Comparison of ENCODE assay signal across 8 mouse cellular contexts in the genomic region with DNA sequence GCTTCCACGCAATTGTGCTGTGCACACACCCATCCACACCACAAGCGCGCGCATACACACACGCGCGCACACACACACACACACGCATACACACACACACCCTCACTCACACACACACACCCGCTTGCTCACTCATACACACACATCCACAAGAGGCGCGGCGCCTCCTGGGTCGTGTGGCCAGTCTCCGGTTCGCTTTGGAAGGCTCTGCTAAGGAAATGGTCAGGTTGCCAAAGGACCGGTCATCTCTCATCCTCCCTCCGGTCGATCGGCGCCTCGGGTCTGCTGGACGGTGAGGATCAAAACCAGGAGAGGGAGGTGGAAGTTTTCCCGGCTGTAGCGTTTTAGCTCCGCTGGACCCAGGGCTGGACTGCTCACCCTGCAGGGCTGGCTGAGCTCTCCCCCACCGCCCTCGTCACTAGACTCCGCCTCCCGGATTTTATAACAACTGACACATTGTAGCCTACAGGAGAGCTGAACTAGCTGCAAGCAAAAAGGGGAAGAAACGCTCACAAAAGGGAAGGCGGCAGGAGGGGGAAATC. TPM values are rescaled to one million over a fixed set of nuclear protein-coding genes. Genes with fewer than 3 reads are reported as not detected.
A peak's percentile ranks its signal among the peaks of the same experiment; 100 is the strongest.
DNase-seq lines count a peak whose midpoint lies in the region; ATAC-seq and TF ChIP-seq lines count a peak whose summit lies in the region.

A gene (minus strand): TSS at position 372 of the 542 bp plus-strand sequence.

- peak within 1 kb of the TSS; percentile 69 for H3K4me3 ChIP-seq in ES-Bruce4 (ENCODE audit: low read depth, low read length)
- peak within 1 kb of the TSS; percentile 76 for H3K4me3 ChIP-seq in forebrain, embryonic 15.5 days
- peak within 1 kb of the TSS; percentile 83 for H3K4me3 ChIP-seq in neural tube, embryonic 14.5 days (ENCODE audit: low read depth, low read length)

- peaks cover 15% of the 10 kb centered on the region for H3K4me1 ChIP-seq in ES-Bruce4 (ENCODE audit: control insufficient read depth, insufficient read depth, low read length)
- H3K4me1 ChIP-seq in forebrain, embryonic 15.5 days = peaks cover 41% of the 10 kb centered on the region
- peaks cover 22% of the 10 kb centered on the region for H3K4me1 ChIP-seq in neural tube, embryonic 14.5 days (ENCODE audit: control insufficient read depth, insufficient read depth, low read length)

- peak within 1 kb of the TSS; percentile 72 for H3K4me2 ChIP-seq in forebrain, embryonic 15.5 days (replicated peaks)
- H3K4me2 ChIP-seq in neural tube, embryonic 14.5 days (ENCODE audit: low read depth, low read length) = peak within 1 kb of the TSS; percentile 69

- ATAC-seq in forebrain, embryonic 15.5 days (replicated peaks) = peak; percentile 92
- ATAC-seq in neural tube, embryonic 14.5 days (ENCODE audit: low read depth) = peak; percentile 89

- H3K36me3 ChIP-seq in ES-Bruce4 (ENCODE audit: control insufficient read depth, insufficient read depth, low read length, poor library complexity, severe bottlenecking) = no peaks in the 10 kb centered on the region
- no peaks in the 10 kb centered on the region for H3K36me3 ChIP-seq in forebrain, embryonic 15.5 days
- H3K36me3 ChIP-seq in neural tube, embryonic 14.5 days (ENCODE audit: control insufficient read depth, insufficient read depth, low read length) = no peaks in the 10 kb centered on the region

- H3K27me3 ChIP-seq in ES-Bruce4 (ENCODE audit: control insufficient read depth, insufficient read depth, low read length, poor library complexity, severe bottlenecking) = no peaks in the 10 kb centered on the region
- H3K27me3 ChIP-seq in forebrain, embryonic 15.5 days = no peaks in the 10 kb centered on the region
- H3K27me3 ChIP-seq in neural tube, embryonic 14.5 days (ENCODE audit: control insufficient read depth, insufficient read depth, low read length) = no peaks in the 10 kb centered on the region

- under 1% methylated on average over 31 of the region's 31 CpGs for WGBS in forebrain, embryonic 15.5 days
- 2% methylated on average over 31 of the region's 31 CpGs for WGBS in neural tube, embryonic 14.5 days

- peak; percentile 13 for DNase-seq in c-Kit-positive CD71-positive TER-119-positive erythroid progenitor cells, embryonic 14.5 days (ENCODE audit: low spot score)
- peak; percentile 70 for DNase-seq in heart, postnatal 25 days (ENCODE audit: low spot score)
- peak; percentile 89 to 94 for DNase-seq in layer of hippocampus, adult 18-20 months (ENCODE audit: low spot score in 2 of 2)
- DNase-seq in lung, adult 18-20 months = peak; percentile 80 to 83
- DNase-seq in testis, postnatal 14 days (ENCODE audit: low spot score) = peak; percentile 87

- TF ChIP-seq EP300 in ES-Bruce4 (IDR thresholded peaks at IDR 0.05; ENCODE audit: insufficient read depth, low read depth, low read length) = 0 out of 2 replicates have a peak, but pooled peaks have one; percentile 20

- intact Hi-C loops in heart, postnatal 25 days (cut with DNase I) = no loop called here

- no peak for TF ChIP-seq CTCF in ES-Bruce4 (IDR thresholded peaks at IDR 0.05; ENCODE audit: low read depth, low read length)

- peak within 1 kb of the TSS; percentile 55 for H3K27ac ChIP-seq in ES-Bruce4 (ENCODE audit: insufficient read depth, low read length)
- H3K27ac ChIP-seq in forebrain, embryonic 15.5 days (replicated peaks) = peak within 1 kb of the TSS; percentile 89
- peak within 1 kb of the TSS; percentile 94 for H3K27ac ChIP-seq in neural tube, embryonic 14.5 days (ENCODE audit: low read depth, low read length)

- no peak for TF ChIP-seq POLR2A in ES-Bruce4 (IDR thresholded peaks at IDR 0.05; ENCODE audit: insufficient read depth, low read length)

- no peaks in the 10 kb centered on the region for H3K9me3 ChIP-seq in ES-Bruce4 (replicated peaks; ENCODE audit: control insufficient read depth, insufficient read depth, low read length, poor library complexity, severe bottlenecking)
- H3K9me3 ChIP-seq in forebrain, embryonic 15.5 days = no peaks in the 10 kb centered on the region
- H3K9me3 ChIP-seq in neural tube, embryonic 14.5 days (ENCODE audit: control insufficient read depth, low read length) = no peaks in the 10 kb centered on the region

- peak within 1 kb of the TSS; percentile 15; the same call in 1 of the 2 replicates for H3K9ac ChIP-seq in ES-Bruce4 (ENCODE audit: low read depth, poor library complexity, severe bottlenecking)
- peak within 1 kb of the TSS; percentile 87 for H3K9ac ChIP-seq in forebrain, embryonic 15.5 days (replicated peaks)
- peak within 1 kb of the TSS; percentile 88 for H3K9ac ChIP-seq in neural tube, embryonic 14.5 days (replicated peaks; ENCODE audit: low read depth, low read length)

RNA-seq across cellular contexts. Expression of the gene that starts here (rescaled TPM):
- 7.0 TPM in 2 replicates for polyA plus RNA-seq in ES-Bruce4 (2011; ENCODE audit: insufficient read depth, insufficient read length, low read depth, missing spikeins)
- 33.7 and 34.0 TPM in 2 replicates for polyA plus RNA-seq in forebrain, embryonic 15.5 days (2015; fragmentation: Nextera tagmentation; extraction: Ambion mirVana)
- total RNA-seq in heart, postnatal 25 days (2021) = 1 to 10 TPM; 1.2 TPM
- total RNA-seq in layer of hippocampus, adult 18-20 months (2021) = 100 to 1,000 TPM; 276 to 280 TPM
- 44.7 and 68.2 TPM in 2 replicates for polyA plus RNA-seq in neural tube, embryonic 14.5 days (2014; fragmentation: Nextera tagmentation; extraction: Ambion mirVana)

Comparison
In these comparisons a context has a peak if more than half of its experiments do, and no peak if none do; other contexts are left out.
1. Peak in every context shown above with its lines: DNase-seq, ATAC-seq, H3K4me3 ChIP-seq and H3K27ac ChIP-seq.
2. RNA of the gene that starts here (total RNA-seq): 276 to 280 TPM in layer of hippocampus, adult 18-20 months; 1.2 TPM in heart, postnatal 25 days; every median in the first group is over 100 times any median in the second.
3. H3K9ac ChIP-seq: peak in every context shown above with its lines; median percentile 88 in neural tube, embryonic 14.5 days; 87 in forebrain, embryonic 15.5 days; 15 in ES-Bruce4.
4. DNase-seq: peak in every context shown above with its lines; median percentile 92 in layer of hippocampus, adult 18-20 months; 87 in testis, postnatal 14 days; 82 in lung, adult 18-20 months; 70 in heart, postnatal 25 days; 13 in c-Kit-positive CD71-positive TER-119-positive erythroid progenitor cells, embryonic 14.5 days.